Mouse (Mus musculus) liver, embryonic 11.5 days (tissue): ENCODE measurements at regions not wholly inside any gene's neighbourhood (a gene's known extent, or its start where the extent isn't known, plus 50 kb on each side); places are given as distances from the start of the nearest gene placed in this dataset.

ENCODE experiments used
- ATAC-seq: fragments of 200-750 bp; cut with Nextera tagmentation; replicated peaks from 2 replicates; pipeline ENCODE4 v1.8.0; 2017; ENCODE audit warnings: moderate number of reproducible peaks, mild to moderate bottlenecking, moderate TSS enrichment, moderate library complexity; ENCODE audit not compliant: low FRiP score
- DNase-seq: peaks from one replicate; pipeline ENCODE4 v3.0.0-alpha.2; 2017; ENCODE audit warnings: low spot score
- H3K27ac ChIP-seq: fragments of 300-500 bp; sonication (generic); 2 replicates; pipeline ENCODE4 v1.5.1; 2014; ENCODE audit warnings: mild to moderate bottlenecking, low read depth, low read length, control low read depth
- H3K27me3 ChIP-seq: fragments of 300-500 bp; sonication (generic); replicated peaks from 2 replicates; pipeline ENCODE4 v1.6.1; 2014; ENCODE audit warnings: low read length, mixed read lengths; ENCODE audit not compliant: control insufficient read depth, insufficient read depth
- H3K36me3 ChIP-seq: fragments of 300-500 bp; sonication (generic); 2 replicates; pipeline ENCODE4 v1.6.1; 2014; ENCODE audit warnings: mild to moderate bottlenecking, low read length, moderate library complexity, mixed read lengths; ENCODE audit not compliant: control insufficient read depth, insufficient read depth
- H3K4me1 ChIP-seq: fragments of 300-500 bp; sonication (generic); replicated peaks from 2 replicates; pipeline ENCODE4 v1.6.1; 2014; ENCODE audit warnings: low read length, mixed read lengths; ENCODE audit not compliant: control insufficient read depth, insufficient read depth
- H3K4me2 ChIP-seq: fragments of 300-500 bp; sonication (generic); 2 replicates; pipeline ENCODE4 v1.6.1; 2014; ENCODE audit warnings: mild to moderate bottlenecking, control low read depth, moderate library complexity
- H3K4me3 ChIP-seq: fragments of 300-500 bp; sonication (generic); 2 replicates; pipeline ENCODE4 v1.5.1; 2014; ENCODE audit warnings: low read depth, low read length, control low read depth
- H3K9ac ChIP-seq: fragments of 300-500 bp; sonication (generic); 2 replicates; pipeline ENCODE4 v1.6.1; 2014; ENCODE audit warnings: low read depth, low read length, control low read depth
- H3K9me3 ChIP-seq: fragments of 300-500 bp; sonication (generic); 2 replicates; pipeline ENCODE4 v1.6.1; 2016; ENCODE audit warnings: low read length, inconsistent platforms, mixed read lengths; ENCODE audit not compliant: control insufficient read depth
- WGBS: fragments of 180-500 bp; shearing (Covaris S2); extraction: QIAGEN DNeasy Blood & Tissue Kit; methylation state at CpG from one replicate; pipeline ENCODE4 v1.1.7; 2014; 5-methylcytosine and 5-hydroxymethylcytosine counted together

DNA sequence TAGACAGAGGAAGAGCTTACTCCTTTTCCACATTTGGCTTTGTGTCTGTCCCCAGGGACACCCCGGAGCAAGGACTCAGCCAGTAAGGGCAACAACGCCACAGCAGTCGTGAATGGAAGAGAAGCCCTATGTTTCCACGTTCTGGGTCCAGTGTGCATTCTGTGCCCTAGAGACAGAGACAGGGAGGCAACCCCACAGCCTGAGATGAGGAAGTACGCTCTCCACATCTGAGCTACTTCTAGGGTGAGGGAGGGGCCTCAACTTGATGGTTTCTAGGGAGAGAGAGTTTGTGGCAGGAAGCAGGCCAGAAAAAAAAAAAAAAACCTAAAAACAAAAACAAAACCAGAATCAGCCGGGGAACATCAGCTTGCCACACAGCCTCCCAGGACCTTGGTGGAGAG is 233.4 kb downstream of the Rplp1 start:
- Histone ChIP-seq H3K9me3 (no peaks in the 10 kb centered on the region), H3K4me2 (no peak overlapping the region), H3K27me3 (no peaks in the 10 kb centered on the region), H3K36me3 (no peaks in the 10 kb centered on the region), H3K27ac (no peak overlapping the region), H3K4me1 (peaks cover 9% of the 10 kb centered on the region; the same call in 1 of the 2 replicates), H3K9ac (no peak overlapping the region), H3K4me3 (no peak overlapping the region)
- 35% methylated on average over 6 of the region's 6 CpGs for WGBS
- DNase-seq (no peak), ATAC-seq (no peak)

DNA sequence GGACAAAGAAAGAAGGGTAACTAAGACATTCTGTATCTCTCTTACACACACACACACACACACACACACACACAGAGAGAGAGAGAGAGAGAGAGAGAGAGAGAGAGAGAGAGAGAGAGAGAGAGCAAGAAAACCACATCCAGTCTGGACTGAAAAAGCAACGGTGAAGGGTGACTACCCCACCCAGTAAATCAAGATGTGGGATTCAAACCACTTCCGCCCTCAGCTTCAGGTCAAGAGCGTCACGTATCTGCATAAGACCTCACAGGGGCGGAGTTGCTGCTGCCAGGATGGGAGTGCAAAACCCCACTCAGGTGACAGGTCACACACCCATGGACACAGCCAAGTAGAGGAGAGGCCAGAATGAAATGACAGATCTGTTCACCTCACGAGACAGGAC is 234.7 kb downstream of the Rplp1 start:
- H3K4me1 ChIP-seq: peaks cover 9% of the 10 kb centered on the region; the same call in 1 of the 2 replicates
- H3K4me2 ChIP-seq: no peak overlapping the region
- no peaks in the 10 kb centered on the region for H3K36me3 ChIP-seq
- H3K4me3 ChIP-seq: no peak overlapping the region
- no peaks in the 10 kb centered on the region for H3K9me3 ChIP-seq
- DNase-seq (no peak), ATAC-seq (no peak)
- WGBS: 37% methylated on average over 6 of the region's 6 CpGs
- H3K9ac ChIP-seq: no peak overlapping the region
- H3K27me3 ChIP-seq: no peaks in the 10 kb centered on the region
- H3K27ac ChIP-seq: no peak overlapping the region

DNA sequence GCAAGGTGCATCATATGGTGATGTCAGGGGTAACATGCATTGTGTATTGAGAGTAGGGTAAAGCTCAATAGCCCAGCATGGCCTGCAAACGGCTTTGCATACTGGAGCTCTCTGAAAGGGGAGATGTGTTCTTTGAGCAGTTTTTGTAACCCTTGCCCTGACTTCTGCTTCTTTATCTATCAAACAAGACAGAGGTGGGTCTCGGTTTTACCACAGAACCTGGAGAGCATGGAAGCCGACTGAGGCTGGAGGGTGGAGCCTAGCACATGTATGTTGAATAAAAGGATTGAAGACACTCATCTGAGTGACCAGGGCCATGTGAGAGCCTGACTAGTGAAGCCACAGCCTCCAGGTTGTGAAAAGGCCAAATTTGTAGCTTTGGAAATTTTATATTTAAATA is 236.7 kb downstream of the Rplp1 start:
- DNase-seq: no peak
- no peaks in the 10 kb centered on the region for H3K36me3 ChIP-seq
- peaks cover 9% of the 10 kb centered on the region; the same call in 1 of the 2 replicates for H3K4me1 ChIP-seq
- no peak overlapping the region for H3K27ac ChIP-seq
- no peaks in the 10 kb centered on the region for H3K9me3 ChIP-seq
- no peak overlapping the region for H3K4me3 ChIP-seq
- H3K9ac ChIP-seq: no peak overlapping the region
- ATAC-seq: no peak
- H3K27me3 ChIP-seq: no peaks in the 10 kb centered on the region
- 52% methylated on average over 3 of the region's 3 CpGs for WGBS
- no peak overlapping the region for H3K4me2 ChIP-seq

DNA sequence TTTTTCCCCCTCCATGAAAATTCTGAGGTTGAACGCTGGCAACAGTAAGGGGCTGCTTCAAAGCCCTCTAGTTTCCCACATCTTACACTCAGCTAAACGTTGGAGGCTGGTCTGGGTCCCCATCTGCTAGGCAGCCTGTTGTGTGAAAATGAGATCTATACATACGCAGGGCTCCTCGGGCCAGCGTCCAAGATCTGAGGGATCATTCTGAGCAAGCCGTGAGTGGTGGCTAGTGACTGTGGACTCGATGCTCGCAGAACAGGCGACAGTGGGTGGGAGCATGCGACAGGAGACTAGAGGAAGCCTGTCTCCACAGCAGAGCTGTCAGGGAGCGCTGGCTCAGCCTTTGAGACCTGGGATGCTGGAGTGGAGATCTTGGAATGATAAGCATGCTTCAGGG is 237.3 kb downstream of the Rplp1 start:
- DNase-seq: no peak
- Histone ChIP-seq H3K4me2 (no peak overlapping the region), H3K4me1 (peaks cover 6% of the 10 kb centered on the region; the same call in 1 of the 2 replicates), H3K27me3 (no peaks in the 10 kb centered on the region), H3K9ac (no peak overlapping the region), H3K4me3 (no peak overlapping the region), H3K36me3 (no peaks in the 10 kb centered on the region), H3K27ac (no peak overlapping the region), H3K9me3 (no peaks in the 10 kb centered on the region)
- WGBS: 75% methylated on average over 11 of the region's 11 CpGs
- no peak for ATAC-seq

DNA sequence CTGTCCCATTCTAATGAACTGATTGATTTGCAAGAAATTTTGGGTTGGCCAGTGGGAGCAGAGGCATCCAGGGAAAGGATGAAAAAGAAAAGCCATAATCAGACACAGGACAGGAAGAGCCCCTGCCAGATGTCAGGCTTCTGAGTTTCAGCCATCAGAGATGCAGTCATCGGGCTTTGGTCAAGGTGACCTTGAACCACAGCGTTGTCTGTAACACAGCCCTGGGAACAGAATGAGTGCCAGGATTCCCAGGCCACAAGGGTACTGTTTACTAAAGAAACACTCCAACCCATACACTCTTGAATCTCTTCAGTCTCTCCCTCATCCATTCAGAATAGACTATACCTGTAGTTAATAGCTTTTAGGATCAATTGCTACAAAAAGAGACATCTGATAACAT is 239.0 kb downstream of the Rplp1 start:
- Histone ChIP-seq H3K9me3 (no peaks in the 10 kb centered on the region), H3K27ac (no peak overlapping the region), H3K27me3 (no peaks in the 10 kb centered on the region), H3K4me2 (no peak overlapping the region), H3K4me1 (no peaks in the 10 kb centered on the region), H3K36me3 (no peaks in the 10 kb centered on the region), H3K9ac (no peak overlapping the region), H3K4me3 (no peak overlapping the region)
- DNase-seq (no peak), ATAC-seq (no peak)
- 84% methylated on average over 2 of the region's 2 CpGs for WGBS

DNA sequence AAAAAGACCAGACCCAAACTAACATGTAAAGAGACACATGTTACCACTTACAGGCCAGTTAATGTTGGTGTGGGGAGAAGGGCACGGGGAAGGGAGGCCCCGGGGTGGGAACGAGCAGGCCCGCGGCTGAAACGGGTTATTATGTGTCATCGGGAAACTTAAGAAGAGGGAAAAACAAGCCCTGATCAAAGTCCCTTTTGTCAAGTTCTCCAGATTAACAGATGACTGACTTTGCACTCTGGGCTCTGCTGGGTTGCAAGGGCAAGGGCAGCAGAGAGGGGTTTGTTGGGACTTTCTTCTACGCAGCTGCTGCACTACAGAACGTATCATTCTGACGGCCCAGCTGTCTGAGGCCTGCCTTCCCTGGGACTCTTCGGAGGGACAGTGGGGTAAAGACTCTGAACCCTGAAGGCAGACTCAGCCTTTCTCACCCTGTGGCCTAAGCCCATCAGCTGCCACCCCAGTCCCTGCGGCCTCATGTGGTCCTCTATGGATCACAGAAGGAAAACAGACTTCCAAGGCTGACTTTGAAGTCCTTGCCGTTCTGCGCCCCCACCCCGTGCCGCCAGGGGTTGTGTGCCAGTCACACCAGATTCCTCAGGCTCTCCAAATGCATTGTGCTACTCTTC is 240.7 kb downstream of the Rplp1 start:
- Histone ChIP-seq H3K9me3 (no peaks in the 10 kb centered on the region), H3K4me3 (no peak overlapping the region), H3K27me3 (no peaks in the 10 kb centered on the region), H3K4me1 (peaks cover 12% of the 10 kb centered on the region; the same call in 1 of the 2 replicates), H3K27ac (no peak overlapping the region), H3K4me2 (no peak overlapping the region), H3K36me3 (no peaks in the 10 kb centered on the region), H3K9ac (no peak overlapping the region)
- DNase-seq (no peak), ATAC-seq (no peak)
- 76% methylated on average over 16 of the region's 16 CpGs for WGBS

DNA sequence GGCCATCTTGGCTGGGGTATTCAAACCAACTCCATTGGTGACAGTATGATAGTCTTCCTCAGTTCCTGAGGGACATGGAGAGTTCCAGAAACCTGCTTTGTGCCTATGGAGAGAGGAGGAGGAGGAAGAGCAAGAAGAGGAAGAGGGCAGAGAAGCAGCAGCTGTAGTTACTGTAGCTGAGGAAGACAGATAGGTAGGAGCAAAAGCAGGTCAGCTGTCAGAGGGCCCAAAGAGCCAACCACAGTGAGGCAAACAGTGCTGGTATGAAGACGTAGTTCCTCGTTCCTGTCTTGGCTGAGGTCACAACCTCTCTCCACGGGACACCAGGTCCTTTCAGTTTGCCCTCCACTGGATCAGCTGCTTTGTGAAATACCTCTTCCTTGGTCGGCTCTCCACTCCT is 243.4 kb downstream of the Rplp1 start:
- Histone ChIP-seq H3K4me2 (no peak overlapping the region), H3K36me3 (no peaks in the 10 kb centered on the region), H3K27me3 (no peaks in the 10 kb centered on the region), H3K9ac (no peak overlapping the region), H3K9me3 (no peaks in the 10 kb centered on the region), H3K4me1 (peaks cover 15% of the 10 kb centered on the region), H3K4me3 (no peak overlapping the region), H3K27ac (no peak overlapping the region)
- 54% methylated on average over 4 of the region's 4 CpGs for WGBS
- no peak for ATAC-seq
- DNase-seq: no peak

DNA sequence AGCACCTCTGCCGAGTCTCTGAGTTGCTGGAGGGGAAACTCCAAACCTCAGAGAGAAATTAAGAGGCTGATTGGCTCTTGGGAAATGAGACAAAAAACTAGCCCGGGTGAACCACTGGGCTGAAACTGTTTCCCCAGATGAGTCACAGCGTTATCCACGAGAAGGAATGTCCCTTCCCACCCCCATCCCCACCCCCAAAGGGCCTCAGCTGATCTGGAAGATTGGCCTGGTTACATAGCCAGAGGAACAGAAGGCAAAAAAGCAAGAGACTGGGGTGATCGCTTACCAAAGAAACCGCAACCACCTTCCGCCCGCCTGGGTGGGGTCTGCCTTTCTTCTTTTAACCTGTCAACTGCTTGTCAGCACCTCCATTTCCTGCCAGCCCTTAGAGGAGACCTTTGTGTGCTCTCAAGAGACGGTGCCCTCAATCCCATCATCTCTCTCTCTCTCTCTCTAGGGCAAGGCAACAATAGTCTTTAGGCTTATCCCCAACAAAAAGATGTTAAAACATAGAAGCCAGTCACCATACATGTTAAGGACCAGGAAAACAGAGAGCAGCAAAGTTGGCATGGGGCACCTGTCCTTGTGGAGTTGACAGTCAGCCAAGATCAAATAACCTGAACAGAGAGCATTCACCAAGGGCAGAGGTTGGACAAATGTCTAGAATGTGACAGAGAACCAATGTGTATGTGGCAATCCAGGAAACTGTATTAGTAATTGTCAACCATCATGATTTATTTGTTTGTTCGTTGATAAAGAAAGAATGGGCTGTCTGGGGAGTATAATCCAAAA is 244.4 kb downstream of the Rplp1 start:
- Histone ChIP-seq H3K9me3 (no peaks in the 10 kb centered on the region), H3K4me1 (peaks cover 15% of the 10 kb centered on the region), H3K27me3 (no peaks in the 10 kb centered on the region), H3K4me3 (no peak overlapping the region), H3K36me3 (no peaks in the 10 kb centered on the region), H3K4me2 (no peak overlapping the region; the same call in 1 of the 2 replicates), H3K9ac (no peak overlapping the region), H3K27ac (no peak overlapping the region)
- ATAC-seq (no peak), DNase-seq (no peak)
- 16% methylated on average over 10 of the region's 10 CpGs for WGBS

DNA sequence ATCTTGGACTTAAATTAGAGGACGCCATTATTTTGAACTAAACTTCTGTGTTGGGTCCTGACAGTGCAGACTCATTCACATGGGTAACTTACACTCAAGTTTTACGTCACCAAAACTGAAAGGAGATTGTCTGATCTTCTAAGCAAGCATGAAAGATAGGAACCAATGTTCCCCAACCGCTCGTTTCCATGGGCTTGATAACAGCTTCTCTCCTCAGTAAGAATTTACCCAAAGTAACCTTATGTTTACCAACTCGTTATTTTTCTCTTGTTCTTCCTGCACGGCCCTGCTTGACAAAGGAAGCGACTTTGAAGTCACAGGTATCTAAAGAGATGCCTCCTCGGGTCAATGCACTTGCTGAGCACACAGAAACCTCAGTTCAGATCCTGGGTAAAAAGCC is 245.6 kb downstream of the Rplp1 start:
- H3K9ac ChIP-seq: no peak overlapping the region
- H3K4me2 ChIP-seq: no peak overlapping the region
- WGBS: 48% methylated on average over 8 of the region's 8 CpGs
- no peak overlapping the region for H3K4me3 ChIP-seq
- no peak for ATAC-seq
- H3K27me3 ChIP-seq: no peaks in the 10 kb centered on the region
- H3K36me3 ChIP-seq: no peaks in the 10 kb centered on the region
- H3K4me1 ChIP-seq: peaks cover 15% of the 10 kb centered on the region
- H3K27ac ChIP-seq: no peak overlapping the region
- H3K9me3 ChIP-seq: no peaks in the 10 kb centered on the region
- DNase-seq: no peak
